Mouse (Mus musculus) MEL (cell line): Measurements from ENCODE around the gene Atg7. TPM values are rescaled to one million over a fixed set of nuclear protein-coding genes. Genes with fewer than 3 reads are reported as not detected.
"Not testable (repeated sequence)": the region's sequence is repeated elsewhere in the genome, so short reads cannot be mapped to it uniquely, and the experiment has no call there.

Experiments
- DNase-seq: peaks from one replicate; pipeline ENCODE4 v3.0.0; 2011; ENCODE audit warnings: low read depth, low spot score
- H3K27ac ChIP-seq: 2 replicates; pipeline ENCODE4 v1.5.1; 2012; ENCODE audit warnings: low read depth, mild to moderate bottlenecking, control low read depth, low read length, moderate library complexity; ENCODE audit not compliant: control insufficient read depth
- H3K27me3 ChIP-seq, 2 experiments: fragments of 150-350 bp in 1 of 2; sonication (generic) in 1 of 2; 2 replicates each; pipeline ENCODE4 v1.6.1; 2012; ENCODE audit warnings: low read length in 2 of 2, mild to moderate bottlenecking in 2 of 2, improper control_type of control experiment in 1 of 2, moderate library complexity in 1 of 2; ENCODE audit not compliant: insufficient read depth in 2 of 2, control insufficient read depth in 1 of 2
- H3K36me3 ChIP-seq, 2 experiments: 2 replicates each; pipeline ENCODE4 v1.6.1; 2012 to 2014; ENCODE audit warnings: low read length in 2 of 2, improper control_type of control experiment in 1 of 2, inconsistent platforms in 1 of 2, mild to moderate bottlenecking in 1 of 2; ENCODE audit not compliant: insufficient read depth in 2 of 2, control insufficient read depth in 1 of 2
- H3K4me1 ChIP-seq, 2 experiments: fragments of 150-350 bp in 1 of 2; sonication (generic) in 1 of 2; 2 replicates each; pipeline ENCODE4 v1.6.1; 2012; ENCODE audit warnings: low read length in 2 of 2, improper control_type of control experiment in 1 of 2, mild to moderate bottlenecking in 1 of 2; ENCODE audit not compliant: insufficient read depth in 2 of 2, control insufficient read depth in 1 of 2
- H3K4me3 ChIP-seq, 2 experiments: fragments of 150-350 bp in 1 of 2; sonication (generic) in 1 of 2; 2 replicates each; pipeline ENCODE4 v1.5.1; 2012; ENCODE audit warnings: low read depth in 2 of 2, low read length in 2 of 2, mild to moderate bottlenecking in 2 of 2, moderate library complexity in 2 of 2, control low read depth in 1 of 2, improper control_type of control experiment in 1 of 2; ENCODE audit not compliant: control insufficient read depth in 1 of 2, insufficient read depth in 1 of 2
- H3K79me2 ChIP-seq: 2 replicates; pipeline ENCODE4 v1.6.1; 2012; ENCODE audit warnings: mild to moderate bottlenecking, low read length, moderate library complexity; ENCODE audit not compliant: control insufficient read depth, poor library complexity, insufficient read depth
- H3K9ac ChIP-seq: 2 replicates; pipeline ENCODE4 v1.6.1; 2012; ENCODE audit warnings: low read depth, mild to moderate bottlenecking, control low read depth, low read length, moderate library complexity; ENCODE audit not compliant: control insufficient read depth, poor library complexity, severe bottlenecking
- H3K9me3 ChIP-seq: fragments of 150-350 bp; sonication (generic); replicated peaks from 2 replicates; pipeline ENCODE4 v1.6.1; 2012; ENCODE audit warnings: mild to moderate bottlenecking, low read length, improper control_type of control experiment, moderate library complexity; ENCODE audit not compliant: insufficient read depth
- BHLHE40 ChIP-seq: IDR thresholded peaks from 2 replicates; pipeline ENCODE4 v1.6.1; 2012; ENCODE audit warnings: low read depth, mild to moderate bottlenecking, inconsistent platforms, low read length, improper control_type of control experiment, borderline replicate concordance
- E2F4 ChIP-seq: IDR thresholded peaks from 2 replicates; pipeline ENCODE4 v1.6.1; 2011; ENCODE audit warnings: low read depth, low read length, improper control_type of control experiment, borderline replicate concordance
- GATA1 ChIP-seq: IDR thresholded peaks from 2 replicates; pipeline ENCODE4 v1.6.1; 2011; ENCODE audit warnings: low read depth, low read length, improper control_type of control experiment
- MAX ChIP-seq: IDR thresholded peaks from 2 replicates; pipeline ENCODE4 v1.6.1; 2011; ENCODE audit warnings: low read length, improper control_type of control experiment
- MEF2A ChIP-seq: IDR thresholded peaks from 2 replicates; pipeline ENCODE4 v1.6.1; 2014; ENCODE audit warnings: low read depth, mild to moderate bottlenecking, inconsistent platforms, low read length, improper control_type of control experiment; ENCODE audit not compliant: poor library complexity, insufficient replicate concordance, severe bottlenecking; ENCODE audit errors: extremely low read depth
- NELFE ChIP-seq: IDR thresholded peaks from 2 replicates; pipeline ENCODE4 v1.6.1; 2011; ENCODE audit warnings: low read depth, low read length, improper control_type of control experiment
- NRF1 ChIP-seq: IDR thresholded peaks from 2 replicates; pipeline ENCODE4 v1.6.1; 2014; ENCODE audit warnings: low read depth, mild to moderate bottlenecking, inconsistent platforms, low read length, improper control_type of control experiment, moderate library complexity; ENCODE audit not compliant: poor library complexity, insufficient read depth, severe bottlenecking
- POLR2A ChIP-seq, 2 experiments: IDR thresholded peaks; 2 replicates each; pipeline ENCODE4 v1.6.1; 2011 to 2012; ENCODE audit warnings: low read length in 2 of 2, mild to moderate bottlenecking in 2 of 2, control low read depth in 1 of 2, improper control_type of control experiment in 1 of 2, low read depth in 1 of 2, moderate library complexity in 1 of 2; ENCODE audit not compliant: control insufficient read depth in 1 of 2, insufficient read depth in 1 of 2, poor library complexity in 1 of 2
- POLR2AphosphoS2 ChIP-seq: IDR thresholded peaks from 2 replicates; pipeline ENCODE4 v1.6.1; 2011; ENCODE audit warnings: low read length, improper control_type of control experiment
- SIN3A ChIP-seq: IDR thresholded peaks from 2 replicates; pipeline ENCODE4 v1.6.1; 2012; ENCODE audit warnings: low read length, improper control_type of control experiment, inconsistent platforms
- ZNF384 ChIP-seq: IDR thresholded peaks from 2 replicates; pipeline ENCODE4 v1.6.1; 2012; ENCODE audit warnings: low read depth, mild to moderate bottlenecking, inconsistent platforms, low read length, improper control_type of control experiment
- polyA plus RNA-seq, 2 experiments: library from polyadenylated mRNA; stranded (reverse) in 1 of 2; unstranded in 1 of 2; fragments of >175 nt in 1 of 2; fragments of >200 nt in 1 of 2; gene quantifications; 2 replicates each; pipeline versions ENCODE4 v1.2.1 to v1.2.4; 2012; ENCODE audit warnings: low replicate concordance in 2 of 2, low read depth in 1 of 2; ENCODE audit not compliant: insufficient read length in 2 of 2, insufficient read depth in 1 of 2, missing spikeins in 1 of 2
- total RNA-seq: library from RNA; depleted of rRNA; stranded (reverse); fragments of 300-350 nt; gene quantifications from 2 replicates; pipeline ENCODE4 v1.2.3, GENCODE M21; 2012

Gene Atg7
- total and polyA plus RNA-seq, 3 experiments: 14.6 TPM; not detected in 1

GRCm38 (mm10) chr6:114888922-114889321 is 246.0 kb downstream of the Atg7 start:
- H3K4me3 ChIP-seq: no peak overlapping the region
- no peak for DNase-seq
- H3K27me3 ChIP-seq: no peaks in the 10 kb centered on the region
- H3K36me3 ChIP-seq: no peaks in the 10 kb centered on the region; a peak in 1 of 4 replicates
- no peaks in the 10 kb centered on the region for H3K4me1 ChIP-seq
- H3K9me3 ChIP-seq: no peaks in the 10 kb centered on the region
- no peak for TF ChIP-seq NELFE
- TF ChIP-seq MEF2A: no peak
- no peak for TF ChIP-seq POLR2AphosphoS2
- TF ChIP-seq BHLHE40: no peak
- TF ChIP-seq POLR2A (IDR thresholded peaks at IDR 0.05; ENCODE audit: control insufficient read depth in 1 of 2, insufficient read depth in 1 of 2, low read depth in 1 of 2, low read length in 2 of 2, poor library complexity in 1 of 2): no peak
- no peak for TF ChIP-seq NRF1
- no peak for TF ChIP-seq SIN3A
- no peak for TF ChIP-seq GATA1
- no peak for TF ChIP-seq E2F4
- TF ChIP-seq ZNF384: no peak
- H3K27ac ChIP-seq: no peak overlapping the region
- no peak overlapping the region for H3K9ac ChIP-seq
- H3K79me2 ChIP-seq: peaks cover 2% of the 10 kb centered on the region; the same call in 1 of the 2 replicates

- H3K36me3 ChIP-seq, H3K4me3 ChIP-seq, H3K27me3 ChIP-seq, H3K79me2 ChIP-seq, H3K9me3 ChIP-seq, H3K9ac ChIP-seq, H3K4me1 ChIP-seq, DNase-seq, H3K27ac ChIP-seq: not testable (repeated sequence)
Observed at GRCm38 (mm10) chr6:114889971-114890370, 247.1 kb downstream of the Atg7 start.

- H3K9ac ChIP-seq: no peak overlapping the region
- no peaks in the 10 kb centered on the region for H3K4me1 ChIP-seq
- H3K27ac ChIP-seq: no peak overlapping the region
- H3K27me3 ChIP-seq: no peaks in the 10 kb centered on the region
- no peaks in the 10 kb centered on the region; a peak in 1 of 4 replicates for H3K36me3 ChIP-seq
- H3K9me3 ChIP-seq: no peaks in the 10 kb centered on the region
- no peak for DNase-seq
- no peak overlapping the region for H3K4me3 ChIP-seq
- peaks cover 2% of the 10 kb centered on the region; the same call in 1 of the 2 replicates for H3K79me2 ChIP-seq
- no peak for TF ChIP-seq MAX
- no peak for TF ChIP-seq GATA1
Observed at GRCm38 (mm10) chr6:114890411-114891115, 247.7 kb downstream of the Atg7 start.
